In the genomic region with DNA sequence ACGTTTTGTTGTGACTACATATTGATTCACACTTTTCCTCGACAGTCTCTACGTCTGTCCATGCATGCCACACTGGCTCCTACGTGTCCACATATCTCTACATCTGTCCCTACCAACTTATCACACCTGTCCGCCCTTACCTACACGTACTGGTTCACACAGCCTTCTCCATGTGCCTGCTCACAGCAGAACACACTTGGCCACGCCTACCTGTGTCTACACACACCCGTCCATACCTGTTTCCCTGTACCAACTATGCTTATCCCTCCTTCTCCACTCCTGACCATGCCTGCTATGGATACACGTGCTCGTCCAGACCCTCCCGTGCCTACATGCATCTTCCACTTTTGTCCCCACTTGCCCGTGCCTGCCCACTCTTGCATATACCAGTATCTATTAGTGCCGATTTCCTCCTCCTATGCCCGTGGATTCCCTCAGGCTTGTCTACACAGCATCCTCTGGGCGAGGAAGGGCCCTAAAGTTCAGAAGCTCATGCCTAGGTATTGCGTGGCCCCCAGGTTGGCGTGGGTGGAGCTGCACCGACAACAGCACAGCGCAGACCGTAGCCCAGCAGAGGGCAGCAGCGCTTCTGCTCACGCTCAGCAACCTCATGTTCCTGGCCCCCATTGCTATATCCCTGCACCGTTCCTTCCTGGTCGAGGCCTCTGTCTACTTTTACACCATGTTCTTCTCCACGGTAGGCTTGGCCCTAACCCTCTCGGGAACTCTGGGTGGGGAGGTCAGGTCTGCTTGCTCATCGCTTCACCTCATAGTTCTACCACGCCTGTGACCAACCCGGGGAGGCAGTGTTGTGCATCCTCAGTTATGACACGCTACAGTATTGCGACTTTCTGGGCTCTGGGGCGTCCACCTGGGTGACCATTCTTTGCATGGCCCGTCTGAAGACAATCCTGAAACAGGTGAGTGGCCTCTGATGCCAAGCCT, we compare ENCODE assay signal across 8 mouse cellular contexts. TPM values are rescaled to one million over a fixed set of nuclear protein-coding genes. Genes with fewer than 3 reads are reported as not detected.
A peak's percentile ranks its signal among the peaks of the same experiment; 100 is the strongest.
DNase-seq lines count a peak whose midpoint lies in the region; ATAC-seq and TF ChIP-seq lines count a peak whose summit lies in the region.

No protein-coding gene starts in this region.

- peak; percentile 76 for TF ChIP-seq EP300 in heart, adult 2 months (IDR thresholded peaks at IDR 0.05; ENCODE audit: insufficient read depth, low read depth, low read length)

- H3K27me3 ChIP-seq in heart, adult 2 months (ENCODE audit: control insufficient read depth, insufficient read depth, low read length): no peaks in the 10 kb centered on the region; the same call in 1 of the 2 replicates
- peaks cover 41% of the 10 kb centered on the region for H3K27me3 ChIP-seq in heart, embryonic 11.5 days (ENCODE audit: control insufficient read depth, insufficient read depth, low read length)
- H3K27me3 ChIP-seq in limb, embryonic 10.5 days (ENCODE audit: low read depth, poor library complexity, severe bottlenecking): peaks cover 46% of the 10 kb centered on the region
- H3K27me3 ChIP-seq in stomach, embryonic 14.5 days (ENCODE audit: control insufficient read depth, insufficient read depth, low read length): peaks cover 13% of the 10 kb centered on the region

- peak; percentile 71 for TF ChIP-seq CTCF in heart, adult 2 months (IDR thresholded peaks at IDR 0.05)

- H3K4me1 ChIP-seq in heart, adult 2 months (ENCODE audit: control insufficient read depth, insufficient read depth, low read length): peaks cover 7% of the 10 kb centered on the region
- H3K4me1 ChIP-seq in heart, embryonic 11.5 days (ENCODE audit: control insufficient read depth, insufficient read depth, low read length): peaks cover 8% of the 10 kb centered on the region; the same call in 1 of the 2 replicates
- H3K4me1 ChIP-seq in limb, embryonic 10.5 days: peaks cover 25% of the 10 kb centered on the region
- H3K4me1 ChIP-seq in stomach, embryonic 14.5 days (ENCODE audit: control insufficient read depth, insufficient read depth, low read length): peaks cover 7% of the 10 kb centered on the region; the same call in 1 of the 2 replicates

- peak; percentile 47 to 63 for DNase-seq in heart, adult 2 months
- DNase-seq in MEL-GATA-1-ER (ENCODE audit: extremely low read depth, low read depth): peak; percentile 45
- peak; percentile 42 to 63 for DNase-seq in heart, postnatal 36 days
- peak; percentile 72 for DNase-seq in limb, embryonic 10.5 days (ENCODE audit: low spot score)
- peak; percentile 65 for DNase-seq in mesoderm, embryonic 11.5 days (ENCODE audit: low read depth, low spot score)

- no peak for TF ChIP-seq POLR2A in heart, adult 2 months (IDR thresholded peaks at IDR 0.05; ENCODE audit: insufficient read depth, low read depth, low read length)

- H3K36me3 ChIP-seq in heart, adult 2 months (ENCODE audit: control insufficient read depth, insufficient read depth, low read length): no peaks in the 10 kb centered on the region
- H3K36me3 ChIP-seq in heart, embryonic 11.5 days (ENCODE audit: control insufficient read depth, insufficient read depth, low read length): no peaks in the 10 kb centered on the region
- peaks cover 7% of the 10 kb centered on the region for H3K36me3 ChIP-seq in limb, embryonic 10.5 days
- peaks cover under 1% of the 10 kb centered on the region; the same call in 1 of the 2 replicates for H3K36me3 ChIP-seq in stomach, embryonic 14.5 days (ENCODE audit: control insufficient read depth, insufficient read depth, low read length)

- no peak overlapping the region for H3K27ac ChIP-seq in heart, adult 2 months
- H3K27ac ChIP-seq in heart, embryonic 11.5 days (ENCODE audit: low read depth, low read length): no peak overlapping the region
- H3K27ac ChIP-seq in limb, embryonic 10.5 days: no peak overlapping the region
- H3K27ac ChIP-seq in stomach, embryonic 14.5 days (ENCODE audit: low read length): no peak overlapping the region

- H3K79me2 ChIP-seq in heart, adult 2 months (replicated peaks; ENCODE audit: control insufficient read depth, insufficient read depth, low read length): no peaks in the 10 kb centered on the region

- 41% methylated on average over 33 of the region's 33 CpGs for WGBS in heart, adult 2 months
- 46% methylated on average over 33 of the region's 33 CpGs for WGBS in heart, embryonic 11.5 days (ENCODE audit: insufficient replicate concordance)
- WGBS in limb, embryonic 10.5 days: 53% methylated on average over 33 of the region's 33 CpGs
- 44% methylated on average over 33 of the region's 33 CpGs for WGBS in stomach, embryonic 14.5 days

- intact Hi-C loops in heart, adult 2 months (cut with DNase I): loop anchor here (5.0 kb wide), 1 partner anchor 122 kb away; a partner anchor contains a TSS
- intact Hi-C loops in heart, postnatal 36 days (cut with DNase I): loop anchor here (5.0 to 10.0 kb wide), 2 partner anchors 122 to 335 kb away; a partner anchor contains a TSS

- no peaks in the 10 kb centered on the region for H3K9me3 ChIP-seq in heart, embryonic 11.5 days (replicated peaks; ENCODE audit: control insufficient read depth, low read length)
- H3K9me3 ChIP-seq in limb, embryonic 10.5 days (replicated peaks): no peaks in the 10 kb centered on the region
- no peaks in the 10 kb centered on the region for H3K9me3 ChIP-seq in stomach, embryonic 14.5 days (ENCODE audit: control insufficient read depth, low read depth, low read length)

- ATAC-seq in heart, embryonic 11.5 days (replicated peaks; ENCODE audit: insufficient number of reproducible peaks, low FRiP score, low TSS enrichment): no peak
- ATAC-seq in common myeloid progenitor, adult 5-6 weeks (replicated peaks; ENCODE audit: low read depth, poor library complexity, severe bottlenecking): peak; percentile 73
- no peak; the same call in 1 of the 2 replicates for ATAC-seq in stomach, embryonic 14.5 days (ENCODE audit: insufficient number of reproducible peaks, insufficient read depth, low FRiP score, low read depth)

- no peak overlapping the region for H3K4me2 ChIP-seq in heart, embryonic 11.5 days
- peak overlapping the region; percentile 19; the same call in 1 of the 2 replicates for H3K4me2 ChIP-seq in stomach, embryonic 14.5 days (replicated peaks; ENCODE audit: low read depth, low read length)

- no peak overlapping the region for H3K9ac ChIP-seq in heart, adult 2 months (ENCODE audit: low read depth, low read length)
- H3K9ac ChIP-seq in heart, embryonic 11.5 days (ENCODE audit: low read depth, low read length): no peak overlapping the region
- H3K9ac ChIP-seq in stomach, embryonic 14.5 days (replicated peaks; ENCODE audit: low read depth, low read length): no peak overlapping the region

- no peak overlapping the region for H3K4me3 ChIP-seq in heart, adult 2 months
- no peak overlapping the region for H3K4me3 ChIP-seq in heart, embryonic 11.5 days (ENCODE audit: low read depth, low read length)
- no peak overlapping the region for H3K4me3 ChIP-seq in limb, embryonic 10.5 days
- H3K4me3 ChIP-seq in stomach, embryonic 14.5 days (ENCODE audit: low read depth, low read length): no peak overlapping the region

RNA-seq across cellular contexts. Expression of a gene that starts 3.3 kb away (rescaled TPM):
- 100 to 1,000 TPM; 131 to 154 TPM for total RNA-seq in heart, adult 2 months (2021)
- 131 and 156 TPM in 2 replicates for polyA plus RNA-seq in heart, adult 2 months (2012; rRNA removed)
- polyA plus RNA-seq in heart, embryonic 11.5 days (2014; fragmentation: Nextera tagmentation; extraction: Ambion mirVana): 241 and 257 TPM in 2 replicates
- total RNA-seq in common myeloid progenitor, adult 5-6 weeks (2017): 36.4 and 48.0 TPM in 2 replicates
- 100 to 1,000 TPM; 134 to 148 TPM for total RNA-seq in heart, postnatal 36 days (2021)
- 302 and 336 TPM in 2 replicates for polyA plus RNA-seq in limb, embryonic 10.5 days (2016; fragmentation: Nextera tagmentation; extraction: Ambion mirVana)
- polyA plus RNA-seq in stomach, embryonic 14.5 days (2014; fragmentation: Nextera tagmentation; extraction: Ambion mirVana): 214 and 221 TPM in 2 replicates

RNA-seq across cellular contexts. Expression of a gene that starts 6.9 kb away (rescaled TPM):
- 1 to 10 TPM; 3.8 to 5.3 TPM for total RNA-seq in heart, adult 2 months (2021)
- 10.5 and 11.6 TPM in 2 replicates for polyA plus RNA-seq in heart, adult 2 months (2012; rRNA removed)
- polyA plus RNA-seq in heart, embryonic 11.5 days (2014; fragmentation: Nextera tagmentation; extraction: Ambion mirVana): 0.20 and 0.33 TPM in 2 replicates
- 2.4 and 9.3 TPM in 2 replicates for total RNA-seq in common myeloid progenitor, adult 5-6 weeks (2017)
- 1 to 10 TPM; 3.6 to 4.1 TPM for total RNA-seq in heart, postnatal 36 days (2021)
- polyA plus RNA-seq in limb, embryonic 10.5 days (2016; fragmentation: Nextera tagmentation; extraction: Ambion mirVana): 0.53 and 0.56 TPM in 2 replicates
- 2.9 and 3.9 TPM in 2 replicates for polyA plus RNA-seq in stomach, embryonic 14.5 days (2014; fragmentation: Nextera tagmentation; extraction: Ambion mirVana)

RNA-seq across cellular contexts. Expression of a gene that starts 18.4 kb away (rescaled TPM):
- 10 to 100 TPM; 16.5 to 18.2 TPM for total RNA-seq in heart, adult 2 months (2021)
- polyA plus RNA-seq in heart, adult 2 months (2012; rRNA removed): 7.6 and 9.1 TPM in 2 replicates
- 7.8 and 10.1 TPM in 2 replicates for polyA plus RNA-seq in heart, embryonic 11.5 days (2014; fragmentation: Nextera tagmentation; extraction: Ambion mirVana)
- total RNA-seq in common myeloid progenitor, adult 5-6 weeks (2017): 145 and 188 TPM in 2 replicates
- total RNA-seq in heart, postnatal 36 days (2021): 10 to 100 TPM; 15.9 to 17.3 TPM
- 11.5 and 14.2 TPM in 2 replicates for polyA plus RNA-seq in limb, embryonic 10.5 days (2016; fragmentation: Nextera tagmentation; extraction: Ambion mirVana)
- polyA plus RNA-seq in stomach, embryonic 14.5 days (2014; fragmentation: Nextera tagmentation; extraction: Ambion mirVana): 10.5 and 12.9 TPM in 2 replicates

RNA-seq across cellular contexts. Expression of a gene that starts 24.6 kb away (rescaled TPM):
- total RNA-seq in heart, adult 2 months (2021): 1 to 10 TPM; 3.7 to 4.4 TPM
- polyA plus RNA-seq in heart, adult 2 months (2012; rRNA removed): 13.8 and 21.4 TPM in 2 replicates
- polyA plus RNA-seq in heart, embryonic 11.5 days (2014; fragmentation: Nextera tagmentation; extraction: Ambion mirVana): 81.7 and 84.2 TPM in 2 replicates
- total RNA-seq in common myeloid progenitor, adult 5-6 weeks (2017): 70.1 and 78.8 TPM in 2 replicates
- total RNA-seq in heart, postnatal 36 days (2021): 1 to 10 TPM; 2.8 to 3.5 TPM
- 163 and 186 TPM in 2 replicates for polyA plus RNA-seq in limb, embryonic 10.5 days (2016; fragmentation: Nextera tagmentation; extraction: Ambion mirVana)
- 90.7 and 96.5 TPM in 2 replicates for polyA plus RNA-seq in stomach, embryonic 14.5 days (2014; fragmentation: Nextera tagmentation; extraction: Ambion mirVana)

RNA-seq across cellular contexts. Expression of a gene that starts 29.9 kb away (rescaled TPM):
- 1 to 10 TPM; 9.2 to 9.5 TPM for total RNA-seq in heart, adult 2 months (2021)
- polyA plus RNA-seq in heart, adult 2 months (2012; rRNA removed): 13.9 and 23.3 TPM in 2 replicates
- polyA plus RNA-seq in heart, embryonic 11.5 days (2014; fragmentation: Nextera tagmentation; extraction: Ambion mirVana): 30.5 and 34.3 TPM in 2 replicates
- 11.8 and 16.0 TPM in 2 replicates for total RNA-seq in common myeloid progenitor, adult 5-6 weeks (2017)
- total RNA-seq in heart, postnatal 36 days (2021): 10 to 100 TPM; 10.2 to 11.2 TPM
- 23.0 and 26.3 TPM in 2 replicates for polyA plus RNA-seq in limb, embryonic 10.5 days (2016; fragmentation: Nextera tagmentation; extraction: Ambion mirVana)
- 34.9 and 40.4 TPM in 2 replicates for polyA plus RNA-seq in stomach, embryonic 14.5 days (2014; fragmentation: Nextera tagmentation; extraction: Ambion mirVana)
